Mouse (Mus musculus) myocyte (in vitro differentiated cells): Measurements from ENCODE around the gene Rad54l2. TPM values are rescaled to one million over a fixed set of nuclear protein-coding genes. Genes with fewer than 3 reads are reported as not detected.

Source experiments
- H3K27me3 ChIP-seq: one replicate; pipeline ENCODE4 v1.6.1; 2011; ENCODE audit not compliant: control insufficient read depth, insufficient read depth, insufficient read length
- H3K36me3 ChIP-seq: one replicate; pipeline ENCODE4 v1.6.1; 2011; ENCODE audit not compliant: control insufficient read depth, insufficient read depth
- H3K4me2 ChIP-seq: one replicate; pipeline ENCODE4 v1.6.1; 2011; ENCODE audit warnings: low read depth, control low read depth
- H3K4me3 ChIP-seq: one replicate; pipeline ENCODE4 v1.5.1; 2011; ENCODE audit warnings: mild to moderate bottlenecking, control low read depth, moderate library complexity
- H3K79me2 ChIP-seq: one replicate; pipeline ENCODE4 v1.6.1; 2011; ENCODE audit not compliant: control insufficient read depth, insufficient read depth
- H3ac ChIP-seq: one replicate; pipeline ENCODE4 v1.6.1; 2011; ENCODE audit not compliant: control insufficient read depth, insufficient read length
- CEBPB ChIP-seq: IDR thresholded peaks from 2 replicates; pipeline ENCODE4 v1.6.1; 2011; ENCODE audit warnings: mild to moderate bottlenecking, moderate library complexity; ENCODE audit not compliant: poor library complexity, insufficient read depth, severe bottlenecking
- E2F4 ChIP-seq: IDR thresholded peaks from one replicate; pipeline ENCODE4 v1.6.1; 2011; ENCODE audit warnings: mild to moderate bottlenecking, control low read depth, moderate library complexity; ENCODE audit not compliant: insufficient read depth
- MAX ChIP-seq: IDR thresholded peaks from one replicate; pipeline ENCODE4 v1.6.1; 2011; ENCODE audit warnings: low read depth, mild to moderate bottlenecking, control low read depth
- MYOD1 ChIP-seq, 3 experiments: IDR thresholded peaks; one replicate each; pipeline ENCODE4 v1.6.1; 2011; ENCODE audit warnings: control low read depth in 2 of 3, low read depth in 2 of 3, mild to moderate bottlenecking in 2 of 3, moderate library complexity in 1 of 3; ENCODE audit not compliant: insufficient read length in 2 of 3, control insufficient read depth in 1 of 3
- MYOG ChIP-seq, 3 experiments: IDR thresholded peaks; one replicate each; pipeline ENCODE4 v1.6.1; 2011; ENCODE audit warnings: control low read depth in 2 of 3, low read depth in 2 of 3, mild to moderate bottlenecking in 2 of 3; ENCODE audit not compliant: insufficient read length in 2 of 3, control insufficient read depth in 1 of 3, insufficient read depth in 1 of 3
- POLR2A ChIP-seq: IDR thresholded peaks from one replicate; pipeline ENCODE4 v1.6.1; 2011; ENCODE audit warnings: low read depth, mild to moderate bottlenecking, control low read depth, moderate library complexity; ENCODE audit not compliant: insufficient read length
- POLR2AphosphoS2 ChIP-seq: IDR thresholded peaks from one replicate; pipeline ENCODE4 v1.6.1; 2011; ENCODE audit warnings: low read depth, control low read depth; ENCODE audit not compliant: insufficient read length
- REST ChIP-seq: IDR thresholded peaks from one replicate; pipeline ENCODE4 v1.6.1; 2011; ENCODE audit warnings: mild to moderate bottlenecking, control low read depth, moderate library complexity; ENCODE audit not compliant: insufficient read depth, insufficient read length
- SRF ChIP-seq: IDR thresholded peaks from one replicate; pipeline ENCODE4 v1.6.1; 2011; ENCODE audit warnings: low read depth; ENCODE audit not compliant: control insufficient read depth, insufficient read length
- TCF12 ChIP-seq: IDR thresholded peaks from one replicate; pipeline ENCODE4 v1.6.1; 2011; ENCODE audit warnings: mild to moderate bottlenecking, control low read depth; ENCODE audit not compliant: poor library complexity, insufficient read depth, severe bottlenecking
- TCF3 ChIP-seq: IDR thresholded peaks from one replicate; pipeline ENCODE4 v1.6.1; 2011; ENCODE audit warnings: low read depth, control low read depth; ENCODE audit not compliant: insufficient read length
- USF1 ChIP-seq: IDR thresholded peaks from one replicate; pipeline ENCODE4 v1.6.1; 2011; ENCODE audit warnings: low read depth, mild to moderate bottlenecking, control low read depth, moderate library complexity
- polyA plus RNA-seq: library from polyadenylated mRNA; unstranded; fragments of >200 nt; fragmentation: generic; extraction: Trizol; gene quantifications from one replicate; pipeline ENCODE4 v1.2.1, GENCODE M21; 2012; ENCODE audit warnings: missing spikeins

Gene Rad54l2
- polyA plus RNA-seq, 1 experiment, result 5.3 TPM

DNA sequence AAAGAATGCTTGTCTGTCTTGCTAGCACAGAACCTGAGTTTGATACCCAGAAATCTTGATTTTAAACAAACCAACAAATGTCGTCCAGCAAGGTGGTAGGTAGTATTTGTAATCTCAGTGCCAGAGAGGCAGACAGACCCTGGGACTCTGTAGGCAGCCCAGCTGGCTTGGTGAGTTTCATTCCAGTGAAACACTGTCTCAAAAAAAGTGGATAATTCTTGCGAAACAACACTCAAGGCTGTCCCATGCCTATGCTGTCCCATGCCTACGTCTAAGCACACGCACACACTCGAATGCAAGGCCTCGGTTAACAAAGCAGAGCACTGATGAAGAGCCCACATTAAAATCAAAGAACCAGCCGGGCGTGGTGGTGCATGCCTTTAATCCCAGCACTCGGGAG is 32.6 kb downstream of the Rad54l2 start:
- no peak overlapping the region for H3K4me3 ChIP-seq
- H3ac ChIP-seq, result no peak overlapping the region
- H3K4me2 ChIP-seq, result no peak overlapping the region
- H3K36me3 ChIP-seq, result no peaks in the 10 kb centered on the region
- TF ChIP-seq MAX (no peak), REST (no peak), USF1 (no peak), TCF3 (no peak), E2F4 (no peak), MYOD1 (IDR thresholded peaks at IDR 0.05; ENCODE audit: control insufficient read depth in 1 of 3, insufficient read length in 2 of 3, low read depth in 2 of 3) (no peak), CEBPB (no peak), POLR2A (no peak), MYOG (IDR thresholded peaks at IDR 0.05; ENCODE audit: control insufficient read depth in 1 of 3, insufficient read depth in 1 of 3, insufficient read length in 2 of 3, low read depth in 2 of 3) (no peak), SRF (no peak), POLR2AphosphoS2 (no peak), TCF12 (no peak)
- peaks cover 21% of the 10 kb centered on the region for H3K79me2 ChIP-seq
- H3K27me3 ChIP-seq, result no peaks in the 10 kb centered on the region

GRCm38 (mm10) chr9:106755776-106756175 is 33.2 kb downstream of the Rad54l2 start:
- Histone ChIP-seq H3K36me3 (no peaks in the 10 kb centered on the region), H3ac (no peak overlapping the region), H3K79me2 (peaks cover 21% of the 10 kb centered on the region), H3K27me3 (no peaks in the 10 kb centered on the region), H3K4me3 (no peak overlapping the region), H3K4me2 (no peak overlapping the region)
- TF ChIP-seq REST (no peak), USF1 (no peak), TCF12 (no peak), MYOG (IDR thresholded peaks at IDR 0.05; ENCODE audit: control insufficient read depth in 1 of 3, insufficient read depth in 1 of 3, insufficient read length in 2 of 3, low read depth in 2 of 3) (no peak), MYOD1 (IDR thresholded peaks at IDR 0.05; ENCODE audit: control insufficient read depth in 1 of 3, insufficient read length in 2 of 3, low read depth in 2 of 3) (no peak), MAX (no peak), POLR2AphosphoS2 (no peak), POLR2A (no peak), E2F4 (no peak), CEBPB (no peak), SRF (no peak), TCF3 (no peak)

GRCm38 (mm10) chr9:106754311-106754710 is 34.7 kb downstream of the Rad54l2 start:
- Histone ChIP-seq H3ac (no peak overlapping the region), H3K27me3 (no peaks in the 10 kb centered on the region)
- TF ChIP-seq REST, result no peak
- TF ChIP-seq SRF, result no peak
- TF ChIP-seq MYOD1 (IDR thresholded peaks at IDR 0.05; ENCODE audit: control insufficient read depth in 1 of 3, insufficient read length in 2 of 3, low read depth in 2 of 3), result no peak
- TF ChIP-seq USF1, result no peak
- TF ChIP-seq POLR2A, result no peak
- TF ChIP-seq CEBPB, result no peak
- no peak for TF ChIP-seq TCF12
- TF ChIP-seq E2F4, result no peak
- TF ChIP-seq MYOG (IDR thresholded peaks at IDR 0.05; ENCODE audit: control insufficient read depth in 1 of 3, insufficient read depth in 1 of 3, insufficient read length in 2 of 3, low read depth in 2 of 3), result no peak
- no peak for TF ChIP-seq TCF3
- no peak for TF ChIP-seq POLR2AphosphoS2
- no peak for TF ChIP-seq MAX

GRCm38 (mm10) chr9:106752135-106752534 is 36.9 kb downstream of the Rad54l2 start:
- Histone ChIP-seq H3ac (no peak overlapping the region), H3K79me2 (peaks cover 7% of the 10 kb centered on the region), H3K4me3 (no peak overlapping the region), H3K27me3 (no peaks in the 10 kb centered on the region), H3K36me3 (no peaks in the 10 kb centered on the region), H3K4me2 (no peak overlapping the region)
- no peak for TF ChIP-seq TCF12
- TF ChIP-seq MAX, result no peak
- no peak for TF ChIP-seq POLR2AphosphoS2
- TF ChIP-seq REST, result no peak
- TF ChIP-seq SRF, result no peak

More at GRCm38 (mm10) chr9:106754311-106754710, 34.7 kb downstream of the Rad54l2 start:
- Histone ChIP-seq H3K36me3 (no peaks in the 10 kb centered on the region), H3K4me3 (no peak overlapping the region), H3K79me2 (peaks cover 20% of the 10 kb centered on the region), H3K4me2 (no peak overlapping the region)

- H3K4me2 ChIP-seq, result no peak overlapping the region
- H3K4me3 ChIP-seq, result no peak overlapping the region
- no peak overlapping the region for H3ac ChIP-seq
- H3K27me3 ChIP-seq, result no peaks in the 10 kb centered on the region
- H3K36me3 ChIP-seq, result no peaks in the 10 kb centered on the region
- TF ChIP-seq E2F4 (no peak), USF1 (no peak), MYOD1 (IDR thresholded peaks at IDR 0.05; ENCODE audit: control insufficient read depth in 1 of 3, insufficient read length in 2 of 3, low read depth in 2 of 3) (no peak), CEBPB (no peak)
- H3K79me2 ChIP-seq, result no peaks in the 10 kb centered on the region
Observed at GRCm38 (mm10) chr9:106739962-106740361, 49.0 kb downstream of the Rad54l2 start.
